Mouse (Mus musculus) hindbrain, postnatal 0 days (tissue): ENCODE data around the gene Zfp59. TPM values are rescaled to one million over a fixed set of nuclear protein-coding genes. Genes with fewer than 3 reads are reported as not detected.
"Not testable (repeated sequence)": the region's sequence is repeated elsewhere in the genome, so short reads cannot be mapped to it uniquely, and the experiment has no call there.

Source experiments
- ATAC-seq: fragments of 200-750 bp; cut with Nextera tagmentation; 2 replicates; pipeline ENCODE4 v1.8.0; 2017; ENCODE audit warnings: mild to moderate bottlenecking, moderate TSS enrichment, moderate library complexity
- DNase-seq: peaks from one replicate; pipeline ENCODE4 v3.0.0-alpha.2; 2015; ENCODE audit warnings: low spot score
- H3K27ac ChIP-seq: fragments of 300-500 bp; sonication (generic); 2 replicates; pipeline ENCODE4 v1.5.1; 2014; ENCODE audit warnings: mild to moderate bottlenecking
- H3K27me3 ChIP-seq: fragments of 300-500 bp; sonication (generic); 2 replicates; pipeline ENCODE4 v1.6.1; 2014; ENCODE audit warnings: low read length, mixed read lengths; ENCODE audit not compliant: insufficient read depth
- H3K36me3 ChIP-seq: fragments of 300-500 bp; sonication (generic); 2 replicates; pipeline ENCODE4 v1.6.1; 2014; ENCODE audit warnings: low read length, mixed read lengths; ENCODE audit not compliant: insufficient read depth
- H3K4me1 ChIP-seq: fragments of 300-500 bp; sonication (generic); 2 replicates; pipeline ENCODE4 v1.6.1; 2014; ENCODE audit warnings: antibody characterized with exemption, low read length, mixed read lengths; ENCODE audit not compliant: insufficient read depth
- H3K4me2 ChIP-seq: fragments of 300-500 bp; sonication (generic); 2 replicates; pipeline ENCODE4 v1.6.1; 2014; ENCODE audit warnings: low read depth, mild to moderate bottlenecking, low read length, moderate library complexity, mixed read lengths
- H3K4me3 ChIP-seq: fragments of 300-500 bp; sonication (generic); 2 replicates; pipeline ENCODE4 v1.5.1; 2014; ENCODE audit warnings: low read length
- H3K9ac ChIP-seq: fragments of 300-500 bp; sonication (generic); replicated peaks from 2 replicates; pipeline ENCODE4 v1.6.1; 2014; ENCODE audit warnings: mild to moderate bottlenecking, low read length, moderate library complexity, mixed read lengths
- H3K9me3 ChIP-seq: fragments of 300-500 bp; sonication (generic); 2 replicates; pipeline ENCODE4 v1.6.1; 2016; ENCODE audit warnings: low read length, mixed read lengths
- CTCF ChIP-seq: IDR thresholded peaks from 2 replicates; pipeline ENCODE4 v1.5.1; 2016; ENCODE audit warnings: antibody characterized with exemption, control low read depth, low read depth
- WGBS: fragments of 180-500 bp; shearing (Covaris S2); extraction: QIAGEN DNeasy Blood & Tissue Kit; methylation state at CpG from one replicate; pipeline ENCODE4 v1.1.7; 2014; 5-methylcytosine and 5-hydroxymethylcytosine counted together
- polyA plus RNA-seq: library from polyadenylated mRNA; unstranded; fragments of >200 nt; fragmentation: Nextera tagmentation; extraction: Ambion mirVana; gene quantifications from 2 replicates; pipeline ENCODE4 v1.2.1, GENCODE M21; 2015
- total RNA-seq: library from RNA; depleted of rRNA; stranded (reverse); fragments of >200 nt; gene quantifications from 2 replicates; pipeline ENCODE4 v1.2.3, GENCODE M21; 2014; rRNA removed

Gene Zfp59
- total RNA-seq (3.7 and 6.7 TPM in 2 replicates), polyA plus RNA-seq (4.1 and 5.1 TPM in 2 replicates)

DNA sequence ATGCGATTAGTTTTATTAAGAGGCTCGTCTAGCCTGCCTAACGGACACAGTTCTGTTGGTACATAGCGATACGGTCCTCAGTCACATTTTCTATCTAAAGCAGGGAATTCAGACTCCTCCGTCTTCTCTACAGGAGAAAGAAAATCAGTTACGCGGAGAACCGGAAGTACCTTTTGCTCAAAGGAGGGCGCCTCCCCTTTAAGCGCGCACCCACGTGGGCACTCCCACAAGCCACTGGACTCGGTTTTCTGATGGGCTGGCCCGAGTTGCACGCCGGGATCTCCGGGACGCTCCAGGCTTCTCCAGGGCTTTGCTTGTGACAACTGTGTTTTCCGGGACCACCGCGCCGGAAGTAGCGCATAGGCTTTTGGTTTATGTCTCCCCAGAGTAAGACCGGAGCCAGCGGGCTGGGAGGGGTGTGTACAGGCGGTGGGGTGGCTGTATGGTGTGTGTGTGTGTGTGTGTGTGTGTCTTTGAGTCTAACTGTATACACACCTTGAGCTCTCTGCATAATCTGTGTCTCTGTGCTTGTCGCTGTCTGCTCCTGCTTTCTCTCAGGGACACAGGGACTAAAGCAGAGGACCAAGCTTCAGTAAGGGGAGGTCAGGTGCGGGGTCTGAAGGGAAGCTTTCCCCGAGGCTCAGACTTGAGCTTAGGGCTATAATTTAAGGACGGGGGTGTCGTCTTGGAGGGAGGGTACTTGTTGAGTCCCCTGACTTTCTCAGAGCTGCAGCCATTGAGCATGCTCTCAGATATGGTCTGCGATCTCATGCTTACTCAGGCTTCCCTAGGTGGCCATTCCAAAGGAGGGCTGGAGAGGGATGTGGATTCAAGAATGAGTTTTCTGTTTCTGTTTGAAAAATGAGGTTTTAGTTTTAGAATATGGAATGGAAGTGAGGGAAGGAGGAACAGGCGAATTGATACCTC is at the start of gene Zfp59:
TSS of gene Zfp59 (plus strand) at position 285 of the 927 bp plus-strand sequence.
- Histone ChIP-seq H3K9ac (peak within 1 kb of the TSS; percentile 44), H3K4me1 (no peaks in the 10 kb centered on the region), H3K27ac (peak within 1 kb of the TSS; percentile 80), H3K27me3 (no peaks in the 10 kb centered on the region), H3K4me2 (peak within 1 kb of the TSS; percentile 56), H3K9me3 (no peaks in the 10 kb centered on the region), H3K4me3 (peak within 1 kb of the TSS; percentile 36), H3K36me3 (no peaks in the 10 kb centered on the region)
- peak; percentile 94 for DNase-seq
- WGBS = 3% methylated on average over 34 of the region's 34 CpGs
- peak; percentile 11; the same call in 1 of the 2 replicates for TF ChIP-seq CTCF
- ATAC-seq = peak; percentile 99

DNA sequence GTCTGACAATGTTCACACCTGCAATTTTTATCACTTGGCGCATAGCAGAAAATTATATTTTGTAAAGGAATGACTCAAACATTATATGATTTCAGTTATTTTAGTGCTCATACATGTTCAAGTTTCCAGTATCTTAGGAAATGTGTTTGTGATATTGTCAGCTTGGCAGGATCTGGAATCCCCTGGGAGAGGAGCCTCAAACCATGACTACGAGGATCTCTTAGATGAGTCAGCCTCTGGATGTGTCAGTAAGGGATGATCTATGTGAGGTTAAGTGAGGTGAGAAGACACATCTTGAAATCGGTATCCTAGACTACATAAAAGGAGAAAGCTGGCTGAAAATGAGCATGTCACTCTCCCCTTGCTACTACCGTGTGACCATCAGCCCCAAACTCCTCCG is 49.1 kb upstream of the Zfp59 start:
- H3K27me3 ChIP-seq = no peaks in the 10 kb centered on the region
- no peak overlapping the region for H3K4me2 ChIP-seq
- no peak overlapping the region for H3K9ac ChIP-seq
- no peak overlapping the region for H3K27ac ChIP-seq
- TF ChIP-seq CTCF = no peak
- H3K36me3 ChIP-seq = no peaks in the 10 kb centered on the region
- H3K4me1 ChIP-seq = no peaks in the 10 kb centered on the region
- 83% methylated on average over 5 of the region's 5 CpGs for WGBS
- H3K9me3 ChIP-seq = no peaks in the 10 kb centered on the region; the same call in 1 of the 2 replicates
- ATAC-seq (no peak), DNase-seq (no peak)
- H3K4me3 ChIP-seq = no peak overlapping the region

DNA sequence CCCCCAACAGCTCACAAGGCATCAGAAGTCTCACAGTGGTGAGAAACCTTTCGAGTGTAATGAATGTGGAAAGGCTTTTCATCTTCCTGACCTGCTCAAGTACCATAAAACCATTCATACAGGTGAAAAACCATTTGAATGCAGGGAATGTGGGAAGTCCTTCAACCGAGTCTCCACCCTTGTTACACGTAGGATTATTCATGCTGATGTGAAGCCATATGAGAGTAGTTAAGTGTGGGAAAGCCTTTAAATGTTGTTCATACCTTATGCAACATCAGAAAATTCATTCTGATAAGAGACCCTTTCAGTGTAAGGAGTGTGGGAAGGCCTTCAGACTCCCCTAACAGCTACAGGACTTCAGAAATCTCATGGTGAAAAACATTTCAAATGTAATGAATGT is 44.5 kb upstream of the Zfp59 start:
- not testable (repeated sequence) for DNase-seq, H3K4me3 ChIP-seq, H3K36me3 ChIP-seq, H3K27ac ChIP-seq, H3K9me3 ChIP-seq, H3K27me3 ChIP-seq, H3K9ac ChIP-seq, ATAC-seq, H3K4me1 ChIP-seq, H3K4me2 ChIP-seq
- WGBS = 78% methylated on average over 3 of the region's 3 CpGs

DNA sequence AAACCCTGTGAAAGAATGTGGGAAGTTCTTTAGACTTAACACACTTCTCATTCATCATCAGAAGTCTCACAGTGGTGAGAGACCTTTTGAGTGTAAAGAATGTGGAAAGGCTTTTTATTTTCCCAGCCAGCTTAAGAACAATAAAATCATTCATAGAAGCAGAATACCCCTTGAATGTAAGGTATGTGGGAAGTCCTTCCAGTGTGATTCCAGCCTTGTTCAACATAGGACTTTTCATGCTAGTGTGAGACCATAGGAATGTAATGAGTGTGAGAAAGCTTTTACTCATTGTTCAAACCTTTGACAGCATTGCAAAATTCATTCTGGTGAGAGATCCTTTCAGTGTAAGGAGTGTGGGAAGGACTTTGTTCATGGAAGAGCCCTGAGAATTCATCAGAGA is 43.8 kb upstream of the Zfp59 start:
- ATAC-seq (no peak), DNase-seq (no peak)
- H3K4me1 ChIP-seq = no peaks in the 10 kb centered on the region; the same call in 1 of the 2 replicates
- H3K4me3 ChIP-seq = no peak overlapping the region
- no peaks in the 10 kb centered on the region for H3K9me3 ChIP-seq
- no peak overlapping the region for H3K27ac ChIP-seq
- no peak overlapping the region for H3K9ac ChIP-seq
- TF ChIP-seq CTCF = no peak
- H3K27me3 ChIP-seq = no peaks in the 10 kb centered on the region
- no peak overlapping the region for H3K4me2 ChIP-seq
- no peaks in the 10 kb centered on the region for H3K36me3 ChIP-seq

DNA sequence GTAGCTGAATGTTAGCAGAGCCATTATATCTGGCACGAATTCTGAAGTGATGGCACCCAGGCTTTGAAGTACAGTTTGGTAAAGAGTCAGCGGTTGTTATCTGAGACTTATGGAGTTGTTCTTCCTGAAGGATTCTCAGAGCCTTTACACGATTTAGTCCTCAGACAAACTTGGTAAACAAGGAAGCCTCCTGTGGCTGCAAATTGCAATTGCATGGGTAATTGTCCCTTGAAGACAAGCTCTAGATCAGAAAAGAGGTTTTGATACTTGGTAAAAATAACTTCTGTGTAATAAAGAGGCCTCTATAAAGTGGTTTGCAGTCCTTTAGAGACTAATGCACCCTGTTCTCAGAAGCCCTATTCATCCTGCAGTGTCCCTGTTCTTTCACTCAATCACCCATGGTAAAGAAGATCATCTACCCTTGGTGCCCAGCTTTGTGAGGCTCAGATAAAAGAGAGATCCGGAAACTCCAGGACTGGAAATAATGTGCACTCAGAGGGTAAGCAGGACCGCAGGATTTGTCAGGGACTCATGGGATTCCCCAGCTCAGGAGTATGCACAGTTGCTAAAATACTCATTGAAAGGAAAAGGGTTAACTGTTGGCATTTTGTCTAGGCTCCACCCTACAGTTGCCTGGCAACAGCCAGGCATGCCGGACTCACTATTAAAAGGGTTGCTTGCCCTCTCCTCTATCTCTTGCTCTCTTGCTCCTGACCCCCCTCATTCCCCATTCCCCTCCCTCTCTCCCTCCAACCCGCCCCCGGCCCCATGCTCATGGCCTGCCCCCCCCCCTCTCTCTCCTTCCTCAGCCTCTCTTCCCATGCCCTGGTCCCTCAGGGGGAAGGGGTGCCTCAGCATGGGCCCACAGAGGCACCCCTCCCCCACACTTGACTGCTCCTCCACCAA is 40.2 kb upstream of the Zfp59 start:
- Histone ChIP-seq H3K27ac (no peak overlapping the region), H3K27me3 (no peaks in the 10 kb centered on the region), H3K4me1 (no peaks in the 10 kb centered on the region; the same call in 1 of the 2 replicates), H3K4me3 (no peak overlapping the region), H3K9me3 (no peaks in the 10 kb centered on the region), H3K4me2 (no peak overlapping the region), H3K36me3 (no peaks in the 10 kb centered on the region), H3K9ac (no peak overlapping the region)
- ATAC-seq (peak; percentile 66; the same call in 1 of the 2 replicates), DNase-seq (peak; percentile 44)
- peak; percentile 51 for TF ChIP-seq CTCF
- 19% methylated on average over 8 of the region's 8 CpGs for WGBS

DNA sequence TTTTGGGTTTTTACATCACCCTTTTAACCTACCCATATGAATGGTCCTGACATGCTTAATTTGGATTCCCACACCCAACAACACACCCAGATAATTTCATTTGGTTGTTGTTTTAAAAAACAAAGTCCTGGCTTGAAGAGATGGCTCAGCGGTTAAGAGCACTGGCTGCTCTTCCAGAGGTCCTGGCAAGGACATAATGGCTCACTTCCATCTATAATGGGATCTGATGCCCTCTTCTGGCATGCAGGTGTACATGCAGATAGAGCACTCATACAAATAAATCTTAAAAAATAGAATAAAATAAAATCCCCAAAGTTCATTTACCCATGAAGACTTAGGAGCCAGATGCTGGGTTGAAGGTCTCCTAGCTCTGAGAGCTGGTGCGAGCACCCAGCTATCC is 37.3 kb upstream of the Zfp59 start:
- no peaks in the 10 kb centered on the region for H3K27me3 ChIP-seq
- H3K4me1 ChIP-seq = peaks cover 5% of the 10 kb centered on the region
- ATAC-seq (no peak), DNase-seq (peak; percentile 50)
- H3K36me3 ChIP-seq = no peaks in the 10 kb centered on the region
- H3K4me2 ChIP-seq = no peak overlapping the region
- H3K9ac ChIP-seq = no peak overlapping the region
- no peaks in the 10 kb centered on the region for H3K9me3 ChIP-seq
- 54% methylated on average over 2 of the region's 2 CpGs for WGBS
- peak; percentile 60 for TF ChIP-seq CTCF
- no peak overlapping the region for H3K27ac ChIP-seq
- H3K4me3 ChIP-seq = no peak overlapping the region
